Mouse (Mus musculus) gastrocnemius, adult 8-10 months (tissue): ENCODE data around the gene Ulk4. TPM values are rescaled to one million over a fixed set of nuclear protein-coding genes. Genes with fewer than 3 reads are reported as not detected.

Source experiments
- DNase-seq, 2 experiments: peaks; one replicate each; pipeline ENCODE4 v3.0.0; 2022; ENCODE audit warnings: low spot score in 2 of 2
- total RNA-seq, 4 experiments: library from RNA; stranded (reverse); gene quantifications; 2 replicates each; pipeline ENCODE4 v1.2.4; 2022

Gene Ulk4
- total RNA-seq, 4 experiments from 2014 or later = 0.44 TPM; not detected in 3

DNA sequence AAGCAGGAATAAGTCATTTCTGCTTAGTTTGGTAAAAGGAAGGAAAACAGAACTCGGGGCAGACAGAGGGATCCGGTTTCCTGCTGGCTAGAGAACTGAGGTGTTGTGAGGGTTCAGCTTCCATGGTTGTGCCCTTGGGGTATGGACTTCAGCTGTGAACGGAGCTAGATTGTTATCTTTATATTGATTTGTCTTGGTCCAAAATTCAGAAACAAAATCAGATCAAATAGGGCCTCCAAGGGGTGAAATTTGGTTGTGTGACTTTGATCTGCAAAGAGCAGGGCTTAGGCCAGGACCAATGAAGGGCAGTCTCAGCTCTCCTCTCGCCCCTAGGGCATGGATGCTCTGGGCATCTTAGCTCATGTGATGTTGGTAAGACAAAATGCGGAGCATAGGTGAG lies 292.5 kb downstream of the Ulk4 start:
- DNase-seq = no peak

DNA sequence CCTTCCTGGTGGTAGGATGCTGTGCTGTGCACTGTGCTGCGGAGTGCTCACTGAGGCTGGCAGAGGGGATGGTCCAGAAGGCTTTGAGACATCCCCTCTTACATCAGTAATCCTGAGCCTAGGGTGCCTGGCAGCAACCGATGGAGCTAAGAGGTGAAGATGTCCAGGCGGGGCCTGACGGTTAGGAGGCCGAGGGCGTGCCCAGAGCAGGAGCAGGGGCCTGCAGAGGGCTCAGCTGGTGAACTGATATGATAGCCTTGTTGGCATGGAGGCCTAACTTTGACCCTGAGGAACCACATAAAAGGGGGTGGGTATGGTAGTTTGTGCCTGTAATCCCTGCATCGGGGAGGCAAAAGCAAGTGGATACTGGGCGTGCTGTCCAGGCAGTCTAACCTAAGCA lies 293.1 kb downstream of the Ulk4 start:
- no peak for DNase-seq

GRCm38 (mm10) chr9:120981777-120982176 lies 295.2 kb downstream of the Ulk4 start:
- no peak for DNase-seq

- DNase-seq = no peak
Measured at GRCm38 (mm10) chr9:120976856-120977255, 300.1 kb downstream of the Ulk4 start.

- no peak for DNase-seq
Measured at GRCm38 (mm10) chr9:120976158-120976557, 300.8 kb downstream of the Ulk4 start.

DNA sequence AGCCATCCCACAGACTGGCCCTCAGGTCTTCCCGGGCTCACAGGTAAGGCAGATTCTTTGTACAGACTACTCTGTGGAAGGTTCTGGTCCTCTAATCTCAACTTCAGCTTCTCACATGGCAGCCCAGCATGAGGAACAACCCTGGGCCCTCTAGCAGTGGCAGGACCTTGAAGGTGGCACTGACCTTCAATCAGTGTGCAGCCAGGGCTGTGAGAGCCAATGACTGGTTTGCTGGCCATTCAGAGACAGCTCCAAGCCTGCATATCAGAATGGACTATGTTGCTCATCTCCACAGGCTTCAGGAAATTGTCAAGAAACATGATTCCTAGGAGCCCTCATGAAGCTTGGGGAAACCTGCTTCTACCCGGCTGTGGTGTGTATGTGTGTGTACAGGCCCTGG lies 302.8 kb downstream of the Ulk4 start:
- DNase-seq = no peak

- no peak for DNase-seq
Measured at GRCm38 (mm10) chr9:120973026-120973515, 303.9 kb downstream of the Ulk4 start.

DNA sequence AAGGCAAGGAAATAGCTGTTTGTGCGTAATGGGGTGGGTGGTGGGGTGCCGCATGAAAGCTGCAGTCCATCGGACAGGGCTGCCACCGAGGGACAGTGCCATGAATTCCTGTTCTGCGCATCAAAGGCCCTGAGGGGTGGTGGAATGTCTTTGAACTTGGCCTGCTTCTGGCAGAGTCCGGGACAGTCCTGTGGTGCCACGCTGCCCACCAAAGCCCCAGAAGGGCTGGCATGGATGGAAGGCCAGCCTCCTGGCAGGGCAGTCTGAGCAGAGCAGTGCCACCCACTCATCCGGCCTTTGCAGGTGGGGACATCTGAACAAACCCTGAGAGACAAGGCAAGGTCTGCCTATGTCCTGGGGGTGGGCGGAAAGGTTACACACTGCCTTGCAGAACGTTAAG lies 312.0 kb downstream of the Ulk4 start:
- no peak for DNase-seq

GRCm38 (mm10) chr9:120964224-120964623 lies 312.8 kb downstream of the Ulk4 start:
- no peak for DNase-seq

GRCm38 (mm10) chr9:120963720-120964119 lies 313.3 kb downstream of the Ulk4 start:
- DNase-seq = no peak

GRCm38 (mm10) chr9:120963104-120963503 lies 313.9 kb downstream of the Ulk4 start:
- DNase-seq = no peak

DNA sequence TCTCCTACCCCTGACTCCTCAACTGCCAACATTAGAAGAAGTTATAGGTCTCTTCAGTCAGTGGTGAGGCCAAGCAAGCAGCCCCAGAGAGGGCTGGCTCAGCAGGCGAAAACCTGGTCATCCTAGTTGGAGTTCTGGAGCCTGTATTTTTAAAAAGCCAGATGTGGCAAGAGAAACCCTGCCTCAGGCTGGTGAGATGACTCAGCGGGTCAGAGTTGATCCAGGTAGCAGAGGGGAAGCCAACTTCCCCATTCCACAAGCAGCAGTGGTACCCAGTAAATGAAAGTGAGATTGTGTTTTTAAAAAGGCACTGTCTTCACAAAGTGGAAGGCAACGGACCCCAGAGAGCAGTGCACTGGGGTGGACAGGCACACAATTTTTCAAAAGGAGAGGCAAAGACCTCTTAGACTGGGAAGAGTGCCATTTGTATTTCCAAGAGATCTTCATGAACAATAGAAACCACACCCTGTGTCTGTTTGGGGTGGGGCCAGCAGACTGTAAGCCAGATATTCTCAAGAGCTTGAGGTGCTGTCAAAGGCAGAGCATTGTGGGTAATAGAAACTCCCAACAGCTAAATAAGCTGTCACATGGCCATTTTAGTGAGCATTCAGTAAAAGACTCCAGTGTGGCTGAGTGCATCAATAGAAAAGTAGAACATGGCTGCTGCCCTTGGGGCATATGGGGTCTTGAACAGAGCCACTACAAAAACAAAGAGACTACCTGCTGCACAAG lies 314.9 kb downstream of the Ulk4 start:
- DNase-seq = peak; percentile 11 to 29

DNA sequence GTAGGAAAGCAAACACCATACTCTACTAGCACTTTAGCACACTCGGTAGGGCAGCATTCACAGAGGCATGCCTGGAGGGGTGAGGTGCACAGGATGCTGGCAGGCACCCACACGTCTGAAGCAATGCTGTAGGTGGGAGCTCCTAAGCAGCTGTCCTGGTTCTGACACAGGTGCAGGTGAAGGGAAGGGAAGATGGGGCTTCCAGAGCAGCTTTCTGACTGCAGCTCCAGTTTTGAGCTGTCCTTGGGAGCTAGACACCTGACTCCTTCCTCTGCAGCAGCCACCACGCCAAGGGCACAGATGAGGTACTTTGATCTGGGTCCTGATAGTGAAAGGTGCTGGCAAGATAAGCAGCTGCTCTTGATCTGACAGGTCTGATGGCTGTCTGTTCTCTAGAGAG lies 315.5 kb downstream of the Ulk4 start:
- no peak for DNase-seq

- DNase-seq = no peak
Measured at GRCm38 (mm10) chr9:120960611-120961010, 316.4 kb downstream of the Ulk4 start.

DNA sequence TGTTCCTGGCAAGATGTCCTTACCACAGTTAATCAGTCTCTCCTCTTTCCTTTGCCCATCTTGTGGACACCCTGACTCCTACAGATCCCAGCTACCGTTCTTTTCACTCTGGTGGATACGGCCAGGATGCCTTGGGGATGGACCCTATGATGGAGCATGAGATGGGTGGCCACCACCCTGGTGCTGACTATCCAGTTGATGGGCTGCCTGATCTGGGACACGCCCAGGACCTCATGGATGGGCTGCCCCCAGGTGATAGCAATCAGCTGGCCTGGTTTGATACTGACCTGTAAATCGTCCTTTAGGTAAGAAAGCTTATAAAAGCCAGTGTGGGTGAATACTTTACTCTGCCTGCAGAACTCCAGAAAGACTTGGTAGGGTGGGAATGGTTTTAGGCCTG lies 317.8 kb downstream of the Ulk4 start:
- DNase-seq = no peak

- DNase-seq = no peak
Measured at GRCm38 (mm10) chr9:120958560-120958959, 318.4 kb downstream of the Ulk4 start.

DNA sequence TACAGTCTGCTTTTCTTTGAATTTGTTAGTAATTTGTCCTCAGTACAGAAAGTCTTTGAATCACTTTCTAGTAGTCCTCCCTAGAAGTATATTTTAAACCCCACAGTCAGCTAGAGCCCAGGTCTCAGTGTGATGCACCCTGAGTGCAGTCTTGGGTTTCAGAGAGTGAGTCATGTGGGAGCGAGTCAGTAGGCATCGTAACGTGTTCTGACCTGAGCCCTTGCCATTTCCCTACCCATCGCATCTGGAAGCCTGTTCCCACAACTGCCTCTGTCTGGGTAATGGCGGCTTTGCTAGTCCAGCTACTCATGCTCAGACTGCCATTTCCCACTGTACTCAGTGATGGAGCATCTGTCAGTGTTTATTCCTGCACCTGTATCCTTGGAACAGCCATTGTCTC lies 318.9 kb downstream of the Ulk4 start:
- no peak for DNase-seq

- DNase-seq = no peak
Measured at GRCm38 (mm10) chr9:120951947-120952346, 325.1 kb downstream of the Ulk4 start.

DNA sequence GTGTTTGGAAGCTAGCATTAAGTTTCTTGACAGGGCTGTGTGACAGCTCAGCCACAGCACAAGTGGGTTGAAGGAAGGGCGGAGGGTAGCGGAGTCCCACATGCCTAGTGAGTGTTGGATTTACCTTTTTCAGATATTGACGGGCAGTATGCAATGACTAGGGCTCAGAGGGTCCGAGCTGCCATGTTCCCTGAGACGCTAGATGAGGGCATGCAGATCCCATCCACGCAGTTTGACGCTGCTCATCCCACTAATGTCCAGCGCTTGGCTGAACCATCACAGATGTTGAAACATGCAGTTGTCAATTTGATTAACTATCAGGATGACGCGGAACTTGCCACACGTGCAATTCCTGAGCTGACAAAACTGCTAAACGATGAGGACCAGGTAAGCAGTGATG lies 326.2 kb downstream of the Ulk4 start:
- DNase-seq = no peak

DNA sequence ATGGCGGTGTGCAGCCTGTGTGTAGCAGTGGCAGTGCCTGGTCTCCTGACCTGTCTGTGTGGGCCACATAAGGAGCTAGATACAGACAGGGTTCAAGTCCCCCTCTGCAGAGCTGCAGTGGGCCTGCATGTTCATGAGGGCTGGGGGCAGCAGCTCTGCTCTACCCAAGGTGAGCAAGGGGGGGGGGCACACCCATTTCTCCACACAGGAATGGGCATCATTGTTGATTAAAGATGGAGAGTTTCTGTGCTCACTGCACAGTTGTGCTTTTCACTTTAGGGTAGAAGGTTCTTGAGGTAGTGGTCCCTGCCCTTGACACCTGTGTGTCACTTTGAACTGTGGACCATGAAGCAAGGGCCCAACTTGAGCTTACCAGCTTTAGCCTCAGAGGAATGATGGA lies 328.2 kb downstream of the Ulk4 start:
- no peak for DNase-seq

- DNase-seq = no peak
Measured at GRCm38 (mm10) chr9:120946131-120946530, 330.9 kb downstream of the Ulk4 start.

DNA sequence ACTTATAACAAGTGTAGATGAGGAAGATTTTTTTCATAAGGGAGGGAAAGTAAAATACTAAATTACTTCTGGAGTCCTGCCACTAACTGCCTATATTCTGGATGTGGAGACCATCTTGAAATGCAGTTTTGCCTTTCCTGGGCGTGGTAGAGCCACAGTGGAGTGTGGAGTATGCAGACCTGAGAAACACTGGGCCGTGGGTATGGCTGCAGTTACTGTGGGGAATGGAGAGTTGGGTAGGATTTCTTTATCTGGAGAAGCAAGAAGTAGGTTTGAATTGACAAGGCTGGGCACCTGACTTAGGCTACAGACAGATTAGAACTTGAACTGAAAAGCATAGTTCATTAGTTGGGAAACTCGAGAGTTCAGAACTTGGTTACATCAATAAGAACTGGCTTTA lies 332.8 kb downstream of the Ulk4 start:
- DNase-seq = no peak

- no peak for DNase-seq
Measured at GRCm38 (mm10) chr9:120943757-120944156, 333.2 kb downstream of the Ulk4 start.

DNA sequence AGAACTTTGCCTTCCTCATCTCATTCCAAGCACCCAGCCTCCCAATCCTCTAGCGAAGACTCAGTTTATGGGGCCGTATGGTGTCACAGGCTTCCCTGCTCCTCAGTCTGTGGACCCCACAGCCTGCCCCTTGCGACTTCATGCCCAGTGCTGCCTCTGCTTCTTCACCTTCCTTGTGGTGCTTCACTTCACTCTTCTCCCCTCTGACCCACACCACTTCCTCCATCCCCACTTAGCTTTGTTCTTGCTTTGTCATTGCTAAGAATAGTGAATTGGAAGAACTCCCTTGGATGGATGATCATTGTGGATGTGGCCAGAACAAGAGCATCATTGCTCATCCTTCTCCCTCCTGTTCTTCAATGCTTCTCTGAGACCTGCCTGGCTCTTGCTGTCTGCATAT lies 336.1 kb downstream of the Ulk4 start:
- DNase-seq = no peak
